Mouse (Mus musculus) liver, postnatal 0 days (tissue): ENCODE measurements around the gene Zzz3. TPM values are rescaled to one million over a fixed set of nuclear protein-coding genes. Genes with fewer than 3 reads are reported as not detected.

Experiments used
- ATAC-seq: fragments of 200-750 bp; cut with Nextera tagmentation; 2 replicates; pipeline ENCODE4 v1.8.0; 2017; ENCODE audit warnings: mild to moderate bottlenecking, moderate library complexity
- DNase-seq: peaks from one replicate; pipeline ENCODE4 v3.0.0-alpha.2; 2016
- H3K27ac ChIP-seq: fragments of 300-500 bp; sonication (generic); 2 replicates; pipeline ENCODE4 v1.5.1; 2014; ENCODE audit warnings: antibody characterized with exemption, moderate library complexity, mild to moderate bottlenecking, low read depth
- H3K27me3 ChIP-seq: fragments of 300-500 bp; sonication (generic); 2 replicates; pipeline ENCODE4 v1.6.1; 2014; ENCODE audit warnings: low read length, control low read depth, mixed read lengths; ENCODE audit not compliant: insufficient read depth
- H3K36me3 ChIP-seq: fragments of 300-500 bp; sonication (generic); replicated peaks from 2 replicates; pipeline ENCODE4 v1.6.1; 2014; ENCODE audit warnings: mild to moderate bottlenecking, control low read depth, low read length, moderate library complexity, mixed read lengths; ENCODE audit not compliant: insufficient read depth
- H3K4me1 ChIP-seq: fragments of 300-500 bp; sonication (generic); 2 replicates; pipeline ENCODE4 v1.6.1; 2014; ENCODE audit warnings: antibody characterized with exemption, mild to moderate bottlenecking, control low read depth; ENCODE audit not compliant: insufficient read depth
- H3K4me2 ChIP-seq: fragments of 300-500 bp; sonication (generic); 2 replicates; pipeline ENCODE4 v1.6.1; 2014; ENCODE audit warnings: low read depth, mild to moderate bottlenecking, low read length, moderate library complexity, mixed read lengths
- H3K4me3 ChIP-seq: fragments of 300-500 bp; sonication (generic); 2 replicates; pipeline ENCODE4 v1.5.1; 2014; ENCODE audit warnings: low read depth, low read length
- H3K9ac ChIP-seq: fragments of 300-500 bp; sonication (generic); replicated peaks from 2 replicates; pipeline ENCODE4 v1.6.1; 2014; ENCODE audit warnings: mild to moderate bottlenecking, moderate library complexity
- H3K9me3 ChIP-seq: fragments of 300-500 bp; sonication (generic); 2 replicates; pipeline ENCODE4 v1.6.1; 2016; ENCODE audit warnings: mild to moderate bottlenecking, control low read depth, low read length, mixed read lengths
- CTCF ChIP-seq: sonication (generic); IDR thresholded peaks from 2 replicates; pipeline ENCODE4 v1.5.1; 2016; ENCODE audit warnings: antibody characterized with exemption, low read depth
- EP300 ChIP-seq: IDR thresholded peaks from 2 replicates; pipeline ENCODE4 v1.6.1; 2016; ENCODE audit warnings: antibody characterized with exemption, low read depth, mild to moderate bottlenecking
- WGBS: fragments of 180-500 bp; shearing (Covaris S2); extraction: QIAGEN DNeasy Blood & Tissue Kit; methylation state at CpG from one replicate; pipeline ENCODE4 v1.1.7; 2014; ENCODE audit not compliant: insufficient replicate concordance; 5-methylcytosine and 5-hydroxymethylcytosine counted together
- polyA plus RNA-seq: library from polyadenylated mRNA; unstranded; fragments of >200 nt; fragmentation: Nextera tagmentation; extraction: Ambion mirVana; gene quantifications from 2 replicates; pipeline ENCODE4 v1.2.1, GENCODE M21; 2015

Zzz3 gene
- polyA plus RNA-seq, 1 experiment from 2014 or later = 11.4 TPM

DNA sequence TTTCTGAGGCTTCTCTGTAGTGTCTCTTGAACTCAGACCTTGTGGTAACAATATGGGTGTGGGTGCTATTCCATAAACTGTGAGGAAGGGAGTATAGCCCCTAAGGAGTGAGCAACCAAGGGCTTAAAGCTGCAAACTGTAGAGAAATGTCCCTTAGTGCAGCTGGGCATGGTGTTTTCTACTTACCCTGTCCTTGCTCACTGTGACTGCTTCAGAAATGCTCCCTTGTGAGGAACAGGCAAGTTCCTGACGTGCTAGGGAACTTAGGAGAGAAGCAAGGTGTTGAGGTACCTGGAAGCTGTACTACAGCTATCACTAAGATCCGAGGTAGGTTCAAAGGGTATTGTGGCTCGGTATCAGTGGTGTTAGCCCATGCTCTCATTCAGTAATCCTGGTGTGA, 44.8 kb upstream of the Zzz3 start:
- H3K4me2 ChIP-seq = no peak overlapping the region
- ATAC-seq = no peak
- WGBS = 67% methylated on average over 3 of the region's 3 CpGs
- TF ChIP-seq EP300 (no peak), CTCF (no peak)
- no peaks in the 10 kb centered on the region for H3K36me3 ChIP-seq
- no peaks in the 10 kb centered on the region for H3K9me3 ChIP-seq
- H3K4me1 ChIP-seq = peaks cover 44% of the 10 kb centered on the region
- no peaks in the 10 kb centered on the region for H3K27me3 ChIP-seq
- H3K9ac ChIP-seq = no peak overlapping the region
- no peak overlapping the region for H3K4me3 ChIP-seq
- no peak for DNase-seq
- H3K27ac ChIP-seq = no peak overlapping the region

DNA sequence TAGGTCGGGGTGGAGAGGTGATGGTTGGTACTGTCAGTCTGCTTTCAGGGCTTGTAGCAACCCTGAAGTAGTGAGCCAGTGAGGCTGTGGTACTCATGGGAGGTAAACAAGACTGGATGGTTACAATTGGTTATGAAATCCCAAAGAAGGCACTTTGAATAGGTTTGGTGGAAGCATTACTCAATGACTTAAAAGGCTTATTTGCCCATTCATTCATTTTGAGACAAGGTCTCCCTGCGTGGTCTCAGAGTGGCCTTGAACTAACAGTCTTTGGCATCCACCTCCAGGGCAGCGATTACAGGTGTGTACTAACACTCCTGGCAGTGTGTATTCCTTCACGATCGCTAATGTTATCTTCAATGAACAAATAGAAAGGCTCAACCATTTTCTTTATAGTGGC, 44.3 kb upstream of the Zzz3 start:
- no peaks in the 10 kb centered on the region for H3K9me3 ChIP-seq
- no peak overlapping the region for H3K27ac ChIP-seq
- H3K4me3 ChIP-seq = no peak overlapping the region
- ATAC-seq (no peak), DNase-seq (no peak)
- WGBS = 61% methylated on average over 5 of the region's 5 CpGs
- no peaks in the 10 kb centered on the region for H3K27me3 ChIP-seq
- no peak overlapping the region for H3K4me2 ChIP-seq
- H3K4me1 ChIP-seq = peaks cover 47% of the 10 kb centered on the region
- TF ChIP-seq CTCF (no peak), EP300 (no peak)
- H3K36me3 ChIP-seq = no peaks in the 10 kb centered on the region
- no peak overlapping the region for H3K9ac ChIP-seq

- no peak for TF ChIP-seq EP300
- no peak for TF ChIP-seq CTCF
- H3K4me2 ChIP-seq = no peak overlapping the region
- peaks cover 46% of the 10 kb centered on the region for H3K4me1 ChIP-seq
- H3K27ac ChIP-seq = no peak overlapping the region
- H3K27me3 ChIP-seq = no peaks in the 10 kb centered on the region
- H3K9ac ChIP-seq = 0 out of 2 replicates have a peak overlapping the region, but pooled peaks have one; percentile 5
- ATAC-seq = no peak
- H3K9me3 ChIP-seq = no peaks in the 10 kb centered on the region
- H3K4me3 ChIP-seq = no peak overlapping the region
- 61% methylated on average over 4 of the region's 4 CpGs for WGBS
- DNase-seq = no peak
- 0 out of 2 replicates have a peak, but pooled peaks cover 4% of the 10 kb centered on the region for H3K36me3 ChIP-seq
Measured at GRCm38 (mm10) chr3:152352289-152352688, 43.0 kb upstream of the Zzz3 start.

- DNase-seq = no peak
- Histone ChIP-seq H3K9me3 (no peaks in the 10 kb centered on the region), H3K4me1 (peaks cover 37% of the 10 kb centered on the region), H3K36me3 (0 out of 2 replicates have a peak, but pooled peaks cover 4% of the 10 kb centered on the region), H3K27ac (no peak overlapping the region), H3K27me3 (no peaks in the 10 kb centered on the region), H3K4me2 (no peak overlapping the region), H3K9ac (no peak overlapping the region), H3K4me3 (no peak overlapping the region)
- WGBS = 86% methylated on average over 10 of the region's 10 CpGs
- TF ChIP-seq EP300 (no peak), CTCF (no peak)
- ATAC-seq = no peak
Measured at GRCm38 (mm10) chr3:152353434-152354177, 41.7 kb upstream of the Zzz3 start.

GRCm38 (mm10) chr3:152355361-152355760, 39.9 kb upstream of the Zzz3 start:
- WGBS = 28% methylated on average over 5 of the region's 5 CpGs
- peak overlapping the region; percentile 36; the same call in 1 of the 2 replicates for H3K4me2 ChIP-seq
- no peak overlapping the region for H3K4me3 ChIP-seq
- peak; percentile 46 for DNase-seq
- H3K9ac ChIP-seq = 0 out of 2 replicates have a peak overlapping the region, but pooled peaks have one; percentile 3
- ATAC-seq = peak; percentile 95
- peaks cover 9% of the 10 kb centered on the region for H3K36me3 ChIP-seq
- no peaks in the 10 kb centered on the region for H3K27me3 ChIP-seq
- TF ChIP-seq EP300 (no peak), CTCF (0 out of 2 replicates have a peak, but pooled peaks have one; percentile 4)
- peak overlapping the region; percentile 71 for H3K27ac ChIP-seq
- no peaks in the 10 kb centered on the region for H3K9me3 ChIP-seq
- peaks cover 33% of the 10 kb centered on the region for H3K4me1 ChIP-seq

DNA sequence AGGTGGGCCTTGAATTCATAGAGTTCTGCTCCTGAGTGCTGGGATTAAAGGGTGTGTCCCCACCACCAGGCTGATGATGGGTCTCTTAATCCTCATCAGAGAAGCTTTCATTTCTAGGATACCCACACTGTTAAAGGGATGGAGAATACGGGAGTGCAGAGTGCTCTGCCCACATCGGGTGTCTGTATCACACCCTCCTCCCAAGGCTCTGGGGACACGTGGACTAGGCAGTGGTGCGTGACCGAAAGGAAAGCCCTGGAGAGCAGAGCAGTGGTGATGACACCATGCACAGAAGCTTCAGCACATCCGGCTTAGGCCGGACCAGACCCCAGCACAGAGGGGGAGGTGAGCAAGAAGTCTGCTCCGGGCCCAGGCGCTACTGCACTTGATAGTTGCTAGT, 38.5 kb upstream of the Zzz3 start:
- H3K36me3 ChIP-seq = peaks cover 19% of the 10 kb centered on the region
- peaks cover 24% of the 10 kb centered on the region for H3K4me1 ChIP-seq
- TF ChIP-seq CTCF (no peak), EP300 (no peak)
- no peak overlapping the region for H3K4me2 ChIP-seq
- DNase-seq = no peak
- H3K9me3 ChIP-seq = no peaks in the 10 kb centered on the region
- no peak overlapping the region for H3K27ac ChIP-seq
- ATAC-seq = no peak
- no peak overlapping the region for H3K9ac ChIP-seq
- WGBS = 78% methylated on average over 9 of the region's 9 CpGs
- no peak overlapping the region for H3K4me3 ChIP-seq
- no peaks in the 10 kb centered on the region for H3K27me3 ChIP-seq
